Mouse (Mus musculus): ENCODE data around the gene Rps13.
"Not testable (repeated sequence)": the region's sequence is repeated elsewhere in the genome, so short reads cannot be mapped to it uniquely, and the experiment has no call there.

Rps13 gene

DNA sequence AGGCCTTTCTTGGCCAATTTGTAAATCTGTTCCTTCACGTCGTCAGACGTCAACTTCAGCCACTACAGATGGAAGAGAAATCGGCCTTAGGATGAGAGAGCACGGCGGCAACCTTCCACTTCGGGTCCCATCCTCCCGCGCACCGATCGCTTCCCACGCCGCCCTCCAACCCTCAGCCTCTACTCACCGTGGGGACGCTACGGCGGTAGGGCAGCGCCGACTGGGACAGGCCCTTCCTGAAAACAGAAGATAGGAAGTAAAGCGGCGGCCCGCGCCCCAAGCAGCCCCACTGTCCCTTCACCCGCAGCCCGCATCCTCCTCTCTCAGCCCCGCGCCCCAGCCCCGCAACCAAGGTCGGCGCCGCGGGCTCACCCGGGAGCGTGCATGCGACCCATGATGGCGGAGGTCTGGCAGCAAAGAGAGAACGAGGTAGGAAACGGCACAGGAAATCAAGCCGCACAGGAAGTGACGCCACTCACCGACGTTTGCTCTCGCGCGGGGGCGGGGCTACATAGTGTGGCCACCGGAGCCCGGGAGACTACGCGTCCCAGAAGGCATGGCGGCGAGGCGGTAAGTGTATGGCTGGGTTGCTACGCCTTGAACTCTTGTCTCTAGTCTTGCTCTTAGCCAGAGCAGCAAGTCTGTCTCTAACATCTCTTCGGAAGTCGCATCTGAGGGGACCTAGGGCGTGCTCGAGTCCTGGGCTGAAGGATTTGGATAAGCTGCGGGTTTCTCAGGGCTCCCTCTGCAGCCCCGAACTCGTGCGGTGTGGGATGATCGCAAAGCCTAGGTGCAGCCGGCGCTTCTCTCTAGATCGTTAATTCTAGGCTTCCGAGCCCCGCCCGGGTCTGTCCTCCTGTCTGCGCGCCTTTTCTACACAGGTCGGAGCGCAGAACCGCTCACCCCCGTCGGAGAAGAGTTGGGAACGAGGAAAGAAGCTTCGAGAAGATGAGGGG, at the start of gene Rps13:
Gene Rps13, minus strand, starts transcription at position 483 of the 956 bp plus-strand sequence.
- DNase-seq (ENCODE audit: low read depth in 2 of 2, low spot score in 2 of 2), result peak; percentile 98

DNA sequence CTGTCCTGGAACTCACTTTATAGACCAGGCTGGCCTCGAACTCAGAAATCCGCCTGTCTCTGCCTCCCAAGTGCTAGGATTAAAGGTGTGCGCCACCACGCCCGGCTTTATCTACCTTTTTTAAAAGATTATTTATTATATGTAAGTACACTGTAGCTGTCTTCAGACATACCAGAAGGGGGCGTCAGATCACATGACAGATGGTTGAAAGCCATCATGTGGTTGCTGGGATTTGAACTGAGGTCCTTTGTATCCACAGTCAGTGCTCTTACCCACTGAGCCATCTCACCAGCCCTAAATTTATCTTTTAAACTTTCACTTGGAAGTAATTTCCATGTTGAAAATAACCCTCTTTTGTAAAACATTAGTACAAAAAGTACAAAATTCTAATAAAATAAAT, 45.2 kb upstream of the Rps13 start:
- DNase-seq (ENCODE audit: low read depth in 2 of 2, low spot score in 2 of 2), result not testable (repeated sequence)

DNA sequence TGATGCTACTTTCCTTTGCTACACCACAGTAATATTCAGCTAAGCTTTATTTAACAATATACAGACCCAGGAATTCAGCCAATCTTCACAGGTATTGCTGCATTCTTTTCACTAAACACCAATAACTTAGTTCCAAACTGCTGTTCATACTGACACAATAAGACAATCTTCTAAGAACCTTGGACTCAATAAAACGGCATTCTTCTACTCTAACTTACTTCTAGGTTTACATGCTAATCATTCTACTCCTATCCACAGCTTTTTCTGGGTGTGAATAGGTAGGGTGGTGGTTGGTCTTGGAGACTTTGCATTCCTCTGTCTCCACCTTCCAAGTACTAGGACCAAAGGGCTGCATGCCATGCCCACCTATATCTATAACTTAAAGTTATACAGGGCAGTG, 40.3 kb upstream of the Rps13 start:
- no peak for DNase-seq (ENCODE audit: low read depth in 2 of 2, low spot score in 2 of 2)

- DNase-seq (ENCODE audit: low read depth in 2 of 2, low spot score in 2 of 2), result peak; percentile 52 to 69
Measured at GRCm38 (mm10) chr7:116336226-116336625, 2.2 kb upstream of the Rps13 start.

GRCm38 (mm10) chr7:116335133-116335532, 1.1 kb upstream of the Rps13 start:
- DNase-seq (ENCODE audit: low read depth in 2 of 2, low spot score in 2 of 2), result no peak

GRCm38 (mm10) chr7:116334669-116335038, 659 bp upstream of the Rps13 start:
- DNase-seq (ENCODE audit: low read depth in 2 of 2, low spot score in 2 of 2), result peak in 1 of 2 experiments; percentile 3

DNA sequence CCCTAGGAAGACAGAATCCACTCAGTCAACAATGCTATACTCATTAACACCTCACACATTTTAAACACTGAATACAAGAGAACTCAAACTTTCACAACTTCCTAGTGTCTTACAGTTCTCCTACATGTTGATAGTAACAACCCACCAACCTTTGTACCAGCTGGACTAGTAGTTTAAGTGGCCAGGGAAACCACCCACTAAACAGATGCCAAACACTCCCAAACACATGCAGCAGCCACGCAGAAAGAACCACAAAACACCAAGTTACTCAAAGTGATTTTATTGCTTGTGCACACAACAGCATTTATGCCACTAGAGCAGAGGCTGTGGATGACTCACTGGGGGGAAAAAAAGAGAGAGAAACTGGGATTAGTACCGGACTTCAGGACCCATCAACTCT, 2.7 kb downstream of the Rps13 start:
- no peak for DNase-seq (ENCODE audit: low read depth in 2 of 2, low spot score in 2 of 2)

DNA sequence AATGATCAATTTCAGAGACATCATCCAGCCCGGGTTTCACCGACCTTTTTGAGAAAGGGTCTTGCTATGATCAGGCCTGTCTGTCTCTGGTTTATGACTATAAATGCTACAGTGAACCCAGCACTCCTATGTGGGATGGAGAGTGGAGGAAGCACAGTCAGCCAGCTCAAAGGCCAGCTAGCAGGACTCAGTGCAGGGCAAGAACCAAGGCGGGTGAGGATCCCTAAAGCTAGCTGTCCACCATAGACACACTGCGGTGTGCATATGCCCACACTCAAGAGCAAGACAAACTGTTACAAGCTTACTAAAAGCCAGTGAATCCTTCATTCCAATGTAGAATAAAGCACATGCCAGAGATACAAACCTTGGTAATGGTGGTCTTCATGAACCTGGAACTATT, 4.1 kb downstream of the Rps13 start:
- DNase-seq (ENCODE audit: low read depth in 2 of 2, low spot score in 2 of 2), result no peak

DNA sequence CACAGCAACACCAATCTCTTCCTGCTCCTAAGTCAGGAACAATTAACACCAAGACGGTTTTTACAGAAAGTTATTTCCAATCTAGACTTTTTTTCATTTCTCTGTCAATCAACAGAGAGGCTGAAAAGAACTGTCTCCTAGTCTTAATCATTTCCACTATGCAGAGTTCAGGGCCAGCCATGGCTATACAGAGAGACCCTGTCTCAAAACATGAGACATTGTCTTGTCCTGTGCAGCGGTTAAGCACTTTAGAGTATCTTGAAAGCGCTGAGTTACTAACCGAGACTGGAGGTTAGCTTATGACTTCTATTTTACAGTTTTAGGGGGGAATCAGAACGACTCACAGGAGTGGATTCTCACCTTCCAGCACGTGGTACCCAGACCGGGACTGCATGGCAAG, 5.2 kb downstream of the Rps13 start:
- no peak for DNase-seq (ENCODE audit: low read depth in 2 of 2, low spot score in 2 of 2)

DNA sequence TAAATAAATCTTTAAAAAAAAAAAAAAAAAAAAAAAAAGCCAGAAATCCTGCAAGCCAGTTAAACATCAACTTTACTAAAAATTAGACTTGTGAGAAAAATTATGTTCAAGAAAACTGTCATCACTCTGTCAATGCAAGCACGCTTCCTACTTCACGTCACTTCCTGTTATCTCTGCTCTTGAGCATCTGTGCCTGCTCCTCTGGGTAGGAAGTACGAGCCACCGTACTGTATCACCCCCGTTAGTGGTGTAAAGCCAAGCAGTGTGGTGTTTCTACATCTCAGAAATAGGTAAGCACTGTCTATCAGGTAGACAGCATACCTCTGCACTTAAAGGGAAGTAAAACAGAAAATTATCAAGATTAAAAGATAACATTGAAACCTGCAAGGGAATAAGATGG, 6.1 kb downstream of the Rps13 start:
- peak; percentile 23 to 30 for DNase-seq (ENCODE audit: low read depth in 2 of 2, low spot score in 2 of 2)

GRCm38 (mm10) chr7:116323331-116323964, 10.5 kb downstream of the Rps13 start:
- DNase-seq (ENCODE audit: low read depth in 2 of 2, low spot score in 2 of 2), result peak in 1 of 2 experiments; percentile 32

GRCm38 (mm10) chr7:116309456-116309855, 24.5 kb downstream of the Rps13 start:
- DNase-seq (ENCODE audit: low read depth in 2 of 2, low spot score in 2 of 2), result peak in 1 of 2 experiments; percentile 9

GRCm38 (mm10) chr7:116308632-116308991, 25.4 kb downstream of the Rps13 start:
- peak in 1 of 2 experiments; percentile 7 for DNase-seq (ENCODE audit: low read depth in 2 of 2, low spot score in 2 of 2)

DNA sequence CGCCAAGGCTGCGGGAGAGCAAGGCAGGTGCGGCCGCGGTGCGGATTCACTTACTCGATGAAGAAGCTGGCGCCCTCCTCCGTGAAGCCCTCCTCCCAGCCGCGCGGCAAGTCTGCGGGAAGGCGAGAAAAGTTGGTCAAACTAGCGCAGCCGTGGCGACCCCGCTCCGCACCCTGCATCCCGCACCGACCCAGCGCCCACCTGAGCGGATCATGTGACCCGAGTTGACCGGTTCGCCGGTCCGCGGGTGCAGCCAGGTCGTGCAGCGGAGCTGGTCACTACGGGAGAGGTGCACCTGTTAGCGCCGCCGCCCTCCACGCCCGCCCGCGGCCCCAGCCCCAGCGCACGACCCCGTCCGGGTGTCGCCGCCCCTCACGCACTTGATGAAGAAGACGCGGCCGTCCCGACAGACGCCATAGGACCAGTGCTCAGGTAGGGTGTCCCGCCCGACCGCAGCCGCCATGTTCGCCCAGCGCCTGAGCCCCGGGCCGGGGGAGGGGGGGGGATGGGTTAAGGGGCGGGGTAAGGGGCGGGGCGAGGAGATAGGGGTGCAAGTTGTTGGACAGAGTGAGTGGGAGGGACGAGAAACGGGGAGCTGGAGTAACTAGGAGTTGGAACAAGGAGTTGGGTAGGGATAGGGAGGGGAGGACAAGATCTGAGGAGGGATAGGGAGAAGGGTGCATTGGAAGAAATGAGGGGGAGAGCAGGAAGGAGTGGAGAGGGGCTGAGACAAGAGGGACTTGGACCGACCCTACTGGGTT, 25.9 kb downstream of the Rps13 start, which contains the start of gene Plekha7:
Gene Plekha7, minus strand, starts transcription at position 506 of the 761 bp plus-strand sequence.
- DNase-seq (ENCODE audit: low read depth in 2 of 2, low spot score in 2 of 2), result peak; percentile 35 to 41

- DNase-seq (ENCODE audit: low read depth in 2 of 2, low spot score in 2 of 2), result peak in 1 of 2 experiments; percentile 9
Measured at GRCm38 (mm10) chr7:116307099-116307870, 26.7 kb downstream of the Rps13 start.

- peak in 1 of 2 experiments; percentile 1 for DNase-seq (ENCODE audit: low read depth in 2 of 2, low spot score in 2 of 2)
Measured at GRCm38 (mm10) chr7:116306601-116307000, 27.4 kb downstream of the Rps13 start.

- DNase-seq (ENCODE audit: low read depth in 2 of 2, low spot score in 2 of 2), result no peak
Measured at GRCm38 (mm10) chr7:116301661-116302311, 32.2 kb downstream of the Rps13 start.

DNA sequence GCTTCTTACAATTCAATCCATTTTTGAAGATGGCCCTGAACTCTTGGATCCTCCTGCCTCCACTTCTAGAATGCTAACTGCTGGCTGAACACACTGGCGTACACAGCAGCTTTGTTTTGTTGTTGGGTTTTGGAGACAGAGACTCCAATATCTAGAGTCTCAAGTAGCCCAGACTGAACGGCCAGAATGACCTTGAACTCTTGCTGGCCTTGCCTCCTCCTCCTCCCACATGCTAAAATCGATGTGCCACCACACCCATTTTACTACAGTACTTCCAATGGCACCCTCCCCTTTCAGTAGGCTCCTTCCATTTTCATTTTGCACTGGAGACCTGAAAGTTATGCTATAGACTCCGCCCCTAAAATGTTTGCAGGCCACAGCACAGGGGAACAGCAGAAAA, 32.9 kb downstream of the Rps13 start:
- no peak for DNase-seq (ENCODE audit: low read depth in 2 of 2, low spot score in 2 of 2)

DNA sequence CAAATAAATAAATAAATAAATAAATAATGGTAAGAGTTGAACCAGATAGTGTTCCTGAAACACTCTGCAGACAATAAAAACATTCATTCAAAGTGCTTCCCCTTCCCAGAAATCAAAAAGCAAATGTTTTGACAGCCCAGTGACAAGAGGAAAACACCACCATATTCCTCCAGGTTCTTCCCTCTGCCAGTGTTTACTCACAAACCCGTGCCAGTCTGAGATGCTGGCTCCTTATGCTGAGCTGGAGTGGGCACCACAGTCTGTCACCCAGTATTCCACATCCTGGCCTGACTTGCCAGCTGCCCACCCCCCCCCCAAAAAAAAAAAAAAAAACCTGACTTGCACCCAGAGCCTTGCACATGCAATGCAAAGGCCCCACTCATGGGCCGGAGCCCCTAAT, 35.1 kb downstream of the Rps13 start:
- DNase-seq (ENCODE audit: low read depth in 2 of 2, low spot score in 2 of 2), result no peak

GRCm38 (mm10) chr7:116298389-116298788, 35.6 kb downstream of the Rps13 start:
- DNase-seq (ENCODE audit: low read depth in 2 of 2, low spot score in 2 of 2), result no peak
